Mouse (Mus musculus): Measurements from ENCODE around the gene Srr.

GRCm38 (mm10) chr11:74926388-74927005 lies 749 bp upstream of the Srr start:
- TF ChIP-seq CTCF (IDR thresholded peaks at IDR 0.05; ENCODE audit: low read depth) (no peak), EP300 (IDR thresholded peaks at IDR 0.05; ENCODE audit: low read depth) (no peak)

Measured in liver, embryonic 14.5 days (tissue).